Mouse (Mus musculus): Measurements from ENCODE around the gene Timm8a2. TPM values are rescaled to one million over a fixed set of nuclear protein-coding genes. Genes with fewer than 3 reads are reported as not detected.
A peak's percentile ranks its signal among the peaks of the same experiment; 100 is the strongest.

The Timm8a2 gene
- total RNA-seq, 1 experiment: 3.2 TPM

- TF ChIP-seq ZC3H11A (IDR thresholded peaks at IDR 0.05; ENCODE audit: borderline replicate concordance, low read depth, low read length) (no peak), ZNF384 (IDR thresholded peaks at IDR 0.05; ENCODE audit: low read depth, low read length) (no peak), HCFC1 (IDR thresholded peaks at IDR 0.05; ENCODE audit: borderline replicate concordance, insufficient read depth, low read length) (no peak), MAFK (IDR thresholded peaks at IDR 0.05; ENCODE audit: insufficient read depth, low read depth, low read length) (no peak), CHD2 (IDR thresholded peaks at IDR 0.05; ENCODE audit: low read depth, low read length) (no peak)
- H3K9ac ChIP-seq (ENCODE audit: insufficient read depth, low read depth, low read length, poor library complexity, severe bottlenecking): no peak overlapping the region
- no peak for DNase-seq (ENCODE audit: low read depth, low spot score)
- peaks cover 0 to 2% of the 10 kb centered on the region in 2 experiments; a peak in 1 of 4 replicates for H3K4me1 ChIP-seq (ENCODE audit: control insufficient read depth in 2 of 2, insufficient read depth in 2 of 2, low read length in 2 of 2, poor library complexity in 1 of 2)
- in situ Hi-C loops (cut with MboI; ENCODE audit: low sequenced_read_pairs in 2 of 2, unreplicated experiment in 2 of 2): loop anchor here in 1 of 2 experiments (25.0 kb wide), 1 partner anchor 830 kb away; no protein-coding TSS in a partner anchor
- H3K4me3 ChIP-seq (ENCODE audit: insufficient read depth in 1 of 2, low read depth in 1 of 2, low read length in 2 of 2, poor library complexity in 1 of 2, severe bottlenecking in 1 of 2): no peak overlapping the region
- no peaks in the 10 kb centered on the region for H3K36me3 ChIP-seq (ENCODE audit: control insufficient read depth, insufficient read depth, low read length, poor library complexity, severe bottlenecking)
- H3K9me3 ChIP-seq (ENCODE audit: control insufficient read depth, insufficient read depth, low read depth, low read length): no peaks in the 10 kb centered on the region
- H3K27ac ChIP-seq (ENCODE audit: insufficient read depth, low read depth, low read length, poor library complexity, severe bottlenecking): no peak overlapping the region
Observed at GRCm38 (mm10) chr14:122056871-122057270, 22.4 kb downstream of the Timm8a2 start.

- no peaks in the 10 kb centered on the region for H3K36me3 ChIP-seq (ENCODE audit: control insufficient read depth, insufficient read depth, low read length, poor library complexity, severe bottlenecking)
- no peak overlapping the region for H3K4me3 ChIP-seq (ENCODE audit: insufficient read depth in 1 of 2, low read depth in 1 of 2, low read length in 2 of 2, poor library complexity in 1 of 2, severe bottlenecking in 1 of 2)
- H3K9me3 ChIP-seq (ENCODE audit: control insufficient read depth, insufficient read depth, low read depth, low read length): no peaks in the 10 kb centered on the region
- no peak overlapping the region for H3K9ac ChIP-seq (ENCODE audit: insufficient read depth, low read depth, low read length, poor library complexity, severe bottlenecking)
- in situ Hi-C loops (cut with MboI; ENCODE audit: low sequenced_read_pairs in 2 of 2, unreplicated experiment in 2 of 2): loop anchor here in 1 of 2 experiments (25.0 kb wide), 1 partner anchor 829 kb away; no protein-coding TSS in a partner anchor
- peaks cover 0 to 2% of the 10 kb centered on the region in 2 experiments; a peak in 1 of 4 replicates for H3K4me1 ChIP-seq (ENCODE audit: control insufficient read depth in 2 of 2, insufficient read depth in 2 of 2, low read length in 2 of 2, poor library complexity in 1 of 2)
- DNase-seq (ENCODE audit: low read depth, low spot score): no peak
- no peak for TF ChIP-seq CHD2 (IDR thresholded peaks at IDR 0.05; ENCODE audit: low read depth, low read length)
- no peak overlapping the region for H3K27ac ChIP-seq (ENCODE audit: insufficient read depth, low read depth, low read length, poor library complexity, severe bottlenecking)
Observed at GRCm38 (mm10) chr14:122057941-122058346, 23.5 kb downstream of the Timm8a2 start.

GRCm38 (mm10) chr14:122060642-122061041 lies 26.2 kb downstream of the Timm8a2 start:
- Histone ChIP-seq H3K4me1 (ENCODE audit: control insufficient read depth in 2 of 2, insufficient read depth in 2 of 2, low read length in 2 of 2, poor library complexity in 1 of 2) (peaks cover 0 to 2% of the 10 kb centered on the region in 2 experiments; a peak in 1 of 4 replicates), H3K9me3 (ENCODE audit: control insufficient read depth, insufficient read depth, low read depth, low read length) (no peaks in the 10 kb centered on the region), H3K4me3 (ENCODE audit: insufficient read depth in 1 of 2, low read depth in 1 of 2, low read length in 2 of 2, poor library complexity in 1 of 2, severe bottlenecking in 1 of 2) (no peak overlapping the region), H3K9ac (ENCODE audit: insufficient read depth, low read depth, low read length, poor library complexity, severe bottlenecking) (no peak overlapping the region), H3K27ac (ENCODE audit: insufficient read depth, low read depth, low read length, poor library complexity, severe bottlenecking) (no peak overlapping the region), H3K36me3 (ENCODE audit: control insufficient read depth, insufficient read depth, low read length, poor library complexity, severe bottlenecking) (no peaks in the 10 kb centered on the region)
- peak; percentile 81 for DNase-seq (ENCODE audit: low read depth, low spot score)
- peak; percentile 78; the same call in 1 of the 2 replicates for TF ChIP-seq ZC3H11A (IDR thresholded peaks at IDR 0.05; ENCODE audit: borderline replicate concordance, low read depth, low read length)
- no peak for TF ChIP-seq MAFK (IDR thresholded peaks at IDR 0.05; ENCODE audit: insufficient read depth, low read depth, low read length)
- no peak for TF ChIP-seq HCFC1 (IDR thresholded peaks at IDR 0.05; ENCODE audit: borderline replicate concordance, insufficient read depth, low read length)
- TF ChIP-seq CHD2 (IDR thresholded peaks at IDR 0.05; ENCODE audit: low read depth, low read length): no peak
- no peak for TF ChIP-seq ZNF384 (IDR thresholded peaks at IDR 0.05; ENCODE audit: low read depth, low read length)
- in situ Hi-C loops (cut with MboI; ENCODE audit: low sequenced_read_pairs in 2 of 2, unreplicated experiment in 2 of 2): loop anchor here (5.0 to 25.0 kb wide), 4 partner anchors 133 to 827 kb away; no protein-coding TSS in a partner anchor

- Histone ChIP-seq H3K4me1 (ENCODE audit: control insufficient read depth in 2 of 2, insufficient read depth in 2 of 2, low read length in 2 of 2, poor library complexity in 1 of 2) (peaks cover 0 to 2% of the 10 kb centered on the region in 2 experiments; a peak in 1 of 4 replicates), H3K9me3 (ENCODE audit: control insufficient read depth, insufficient read depth, low read depth, low read length) (no peaks in the 10 kb centered on the region), H3K9ac (ENCODE audit: insufficient read depth, low read depth, low read length, poor library complexity, severe bottlenecking) (no peak overlapping the region), H3K4me3 (ENCODE audit: insufficient read depth in 1 of 2, low read depth in 1 of 2, low read length in 2 of 2, poor library complexity in 1 of 2, severe bottlenecking in 1 of 2) (no peak overlapping the region), H3K27ac (ENCODE audit: insufficient read depth, low read depth, low read length, poor library complexity, severe bottlenecking) (no peak overlapping the region; the same call in 1 of the 2 replicates), H3K36me3 (ENCODE audit: control insufficient read depth, insufficient read depth, low read length, poor library complexity, severe bottlenecking) (no peaks in the 10 kb centered on the region)
- TF ChIP-seq HCFC1 (IDR thresholded peaks at IDR 0.05; ENCODE audit: borderline replicate concordance, insufficient read depth, low read length) (no peak), MAFK (IDR thresholded peaks at IDR 0.05; ENCODE audit: insufficient read depth, low read depth, low read length) (no peak), CHD2 (IDR thresholded peaks at IDR 0.05; ENCODE audit: low read depth, low read length) (no peak), ZNF384 (IDR thresholded peaks at IDR 0.05; ENCODE audit: low read depth, low read length) (no peak), ZC3H11A (IDR thresholded peaks at IDR 0.05; ENCODE audit: borderline replicate concordance, low read depth, low read length) (no peak)
- no peak for DNase-seq (ENCODE audit: low read depth, low spot score)
- in situ Hi-C loops (cut with MboI; ENCODE audit: low sequenced_read_pairs in 2 of 2, unreplicated experiment in 2 of 2): loop anchor here (5.0 to 25.0 kb wide), 4 partner anchors 134 to 826 kb away; no protein-coding TSS in a partner anchor
Observed at GRCm38 (mm10) chr14:122061376-122061775, 26.9 kb downstream of the Timm8a2 start.
